Mouse (Mus musculus) kidney, postnatal 0 days (tissue): ENCODE results near the gene Zbtb21. TPM values are rescaled to one million over a fixed set of nuclear protein-coding genes. Genes with fewer than 3 reads are reported as not detected.

Experiments used
- ATAC-seq: fragments of 200-750 bp; cut with Nextera tagmentation; replicated peaks from 2 replicates; pipeline ENCODE4 v1.8.0; 2017; ENCODE audit warnings: low read depth, moderate number of reproducible peaks, moderate TSS enrichment, moderate library complexity; ENCODE audit not compliant: low FRiP score
- DNase-seq: peaks from one replicate; pipeline ENCODE4 v3.0.0-alpha.2; 2016; ENCODE audit warnings: low spot score
- H3K27ac ChIP-seq: fragments of 300-500 bp; sonication (generic); 2 replicates; pipeline ENCODE4 v1.5.1; 2014; ENCODE audit warnings: mild to moderate bottlenecking
- H3K27me3 ChIP-seq: fragments of 300-500 bp; sonication (generic); 2 replicates; pipeline ENCODE4 v1.6.1; 2014; ENCODE audit warnings: low read length, mixed read lengths; ENCODE audit not compliant: insufficient read depth
- H3K36me3 ChIP-seq: fragments of 300-500 bp; sonication (generic); 2 replicates; pipeline ENCODE4 v1.6.1; 2014; ENCODE audit warnings: low read length, mixed read lengths; ENCODE audit not compliant: insufficient read depth
- H3K4me1 ChIP-seq: fragments of 300-500 bp; sonication (generic); replicated peaks from 2 replicates; pipeline ENCODE4 v1.6.1; 2014; ENCODE audit warnings: antibody characterized with exemption, low read length, mixed read lengths; ENCODE audit not compliant: insufficient read depth
- H3K4me2 ChIP-seq: fragments of 300-500 bp; sonication (generic); 2 replicates; pipeline ENCODE4 v1.6.1; 2014; ENCODE audit warnings: mild to moderate bottlenecking, low read length, moderate library complexity, mixed read lengths
- H3K4me3 ChIP-seq: fragments of 300-500 bp; sonication (generic); replicated peaks from 2 replicates; pipeline ENCODE4 v1.5.1; 2014; ENCODE audit warnings: low read depth, low read length
- H3K9ac ChIP-seq: fragments of 300-500 bp; sonication (generic); 2 replicates; pipeline ENCODE4 v1.6.1; 2014; ENCODE audit warnings: low read depth, low read length
- H3K9me3 ChIP-seq: fragments of 300-500 bp; sonication (generic); replicated peaks from 2 replicates; pipeline ENCODE4 v1.6.1; 2016; ENCODE audit warnings: low read length, inconsistent platforms, mixed read lengths
- CTCF ChIP-seq: IDR thresholded peaks from 2 replicates; pipeline ENCODE4 v1.5.1; 2016; ENCODE audit warnings: antibody characterized with exemption, low read depth, mild to moderate bottlenecking, moderate library complexity
- WGBS: fragments of 180-500 bp; shearing (Covaris S2); extraction: QIAGEN DNeasy Blood & Tissue Kit; methylation state at CpG from one replicate; pipeline ENCODE4 v1.1.7; 2014; 5-methylcytosine and 5-hydroxymethylcytosine counted together
- polyA plus RNA-seq: library from polyadenylated mRNA; unstranded; fragments of >200 nt; fragmentation: Nextera tagmentation; extraction: Ambion mirVana; gene quantifications from 2 replicates; pipeline ENCODE4 v1.2.1, GENCODE M21; 2015

Zbtb21 gene
- polyA plus RNA-seq, 1 experiment from 2014 or later = 8.6 TPM

DNA sequence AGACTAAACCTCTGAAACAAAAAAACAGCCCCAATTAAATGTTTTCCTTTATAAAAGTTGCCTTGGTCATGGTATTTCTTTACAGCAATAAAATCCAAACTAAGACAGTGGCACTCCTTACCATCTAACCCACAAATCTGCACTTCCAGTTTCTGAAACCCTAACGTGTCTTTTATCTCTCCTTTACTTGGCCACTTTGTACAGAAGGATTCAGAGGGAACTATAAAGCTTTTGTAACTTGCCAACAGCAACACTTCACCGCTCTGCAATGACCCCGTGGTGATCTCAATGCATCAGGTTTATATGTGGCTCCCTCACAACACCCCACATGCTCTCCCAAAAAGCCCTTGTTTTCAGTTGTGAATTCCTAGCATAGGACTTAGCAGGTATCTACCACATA is 2.1 kb downstream of the Zbtb21 start:
- Histone ChIP-seq H3K4me3 (no peak overlapping the region), H3K27me3 (no peaks in the 10 kb centered on the region), H3K4me1 (peaks cover 6% of the 10 kb centered on the region; the same call in 1 of the 2 replicates), H3K4me2 (no peak overlapping the region), H3K9me3 (no peaks in the 10 kb centered on the region), H3K36me3 (peaks cover 5% of the 10 kb centered on the region; the same call in 1 of the 2 replicates), H3K27ac (no peak overlapping the region), H3K9ac (no peak overlapping the region)
- ATAC-seq = no peak
- DNase-seq = no peak
- TF ChIP-seq CTCF = no peak
- WGBS = 85% methylated on average over 3 of the region's 3 CpGs

GRCm38 (mm10) chr16:97958401-97958973 is 3.9 kb downstream of the Zbtb21 start:
- Histone ChIP-seq H3K4me2 (no peak overlapping the region), H3K36me3 (peaks cover 5% of the 10 kb centered on the region; the same call in 1 of the 2 replicates), H3K9ac (no peak overlapping the region), H3K4me3 (no peak overlapping the region), H3K9me3 (no peaks in the 10 kb centered on the region), H3K27ac (no peak overlapping the region), H3K27me3 (no peaks in the 10 kb centered on the region), H3K4me1 (peaks cover 6% of the 10 kb centered on the region; the same call in 1 of the 2 replicates)
- TF ChIP-seq CTCF = no peak
- no peak for DNase-seq
- no peak for ATAC-seq

DNA sequence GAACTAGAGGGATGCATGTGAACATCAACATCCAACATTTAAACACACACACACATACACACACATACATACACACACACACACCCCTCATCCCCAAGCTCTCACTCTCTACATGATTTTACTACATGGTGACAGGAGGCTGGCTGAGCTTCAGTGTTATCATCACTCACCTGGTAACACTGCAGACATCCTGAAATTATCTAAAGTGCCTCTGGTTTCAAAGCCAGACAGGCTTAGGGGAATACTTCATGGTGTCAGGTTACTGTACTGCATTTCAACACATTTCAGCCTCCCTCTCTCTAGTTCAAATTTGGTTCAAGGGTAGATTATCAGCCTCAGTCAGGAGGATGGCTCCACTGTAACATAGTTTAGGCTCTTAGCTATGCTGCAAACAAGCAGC is 4.8 kb downstream of the Zbtb21 start:
- Histone ChIP-seq H3K9me3 (no peaks in the 10 kb centered on the region), H3K27me3 (no peaks in the 10 kb centered on the region), H3K4me3 (no peak overlapping the region), H3K4me2 (no peak overlapping the region), H3K9ac (no peak overlapping the region), H3K36me3 (peaks cover 8% of the 10 kb centered on the region; the same call in 1 of the 2 replicates), H3K27ac (no peak overlapping the region), H3K4me1 (peaks cover 6% of the 10 kb centered on the region; the same call in 1 of the 2 replicates)
- no peak for TF ChIP-seq CTCF
- ATAC-seq = no peak
- no peak for DNase-seq

DNA sequence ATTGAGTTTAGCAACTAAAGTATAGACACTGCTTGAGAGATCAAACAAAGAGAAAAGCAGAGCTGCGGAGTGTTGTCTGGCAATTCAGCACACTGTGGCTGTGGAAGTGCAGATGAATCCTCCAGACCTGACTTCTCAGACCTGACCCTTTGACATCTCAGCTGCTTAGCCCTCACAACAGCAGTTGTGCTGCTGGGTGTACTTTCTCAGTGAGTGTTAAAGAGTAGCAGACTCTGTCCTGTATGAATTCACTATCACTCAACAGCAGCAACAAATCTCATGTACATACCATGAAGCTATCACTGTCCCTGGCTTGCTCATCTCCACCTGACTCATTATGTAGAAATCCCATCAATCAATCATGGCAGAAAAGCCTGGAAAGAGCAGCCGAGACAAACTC is 6.4 kb downstream of the Zbtb21 start:
- no peak for DNase-seq
- 76% methylated on average over 2 of the region's 2 CpGs for WGBS
- Histone ChIP-seq H3K4me3 (no peak overlapping the region), H3K9ac (no peak overlapping the region), H3K4me1 (peaks cover 6% of the 10 kb centered on the region; the same call in 1 of the 2 replicates), H3K4me2 (no peak overlapping the region), H3K36me3 (peaks cover 24% of the 10 kb centered on the region), H3K27ac (no peak overlapping the region), H3K9me3 (no peaks in the 10 kb centered on the region), H3K27me3 (no peaks in the 10 kb centered on the region)
- no peak for TF ChIP-seq CTCF
- ATAC-seq = no peak

GRCm38 (mm10) chr16:97953300-97953699 is 9.1 kb downstream of the Zbtb21 start:
- no peaks in the 10 kb centered on the region for H3K4me1 ChIP-seq
- H3K27ac ChIP-seq = no peak overlapping the region
- 90% methylated on average over 2 of the region's 2 CpGs for WGBS
- H3K4me2 ChIP-seq = no peak overlapping the region
- H3K4me3 ChIP-seq = no peak overlapping the region
- no peaks in the 10 kb centered on the region for H3K9me3 ChIP-seq
- no peak for TF ChIP-seq CTCF
- no peak overlapping the region for H3K9ac ChIP-seq
- no peak for DNase-seq
- no peak for ATAC-seq
- no peaks in the 10 kb centered on the region for H3K27me3 ChIP-seq
- peaks cover 41% of the 10 kb centered on the region for H3K36me3 ChIP-seq

DNA sequence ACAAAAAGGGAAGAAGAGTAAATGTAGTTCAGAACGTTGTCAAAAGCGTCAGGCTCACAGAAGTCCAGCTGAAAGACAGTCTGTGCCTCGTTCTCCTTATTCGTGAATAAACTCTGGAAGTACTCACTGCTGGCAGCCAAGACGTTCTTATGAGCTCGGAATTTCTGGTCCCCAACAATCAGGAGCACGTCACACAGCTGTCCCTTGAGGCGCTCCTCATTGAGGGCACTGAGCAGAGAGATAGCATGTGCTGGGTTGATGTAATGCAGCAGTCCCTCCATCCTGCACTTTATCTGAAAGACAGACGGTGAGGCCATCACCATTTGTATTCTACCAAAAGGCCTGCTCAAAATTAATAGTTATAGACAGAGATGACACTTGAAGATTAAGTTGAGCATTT is 9.6 kb downstream of the Zbtb21 start:
- no peak overlapping the region for H3K9ac ChIP-seq
- no peak overlapping the region for H3K4me2 ChIP-seq
- H3K4me3 ChIP-seq = no peak overlapping the region
- no peak for DNase-seq
- no peak overlapping the region for H3K27ac ChIP-seq
- no peak for ATAC-seq
- 90% methylated on average over 9 of the region's 9 CpGs for WGBS
- no peaks in the 10 kb centered on the region for H3K4me1 ChIP-seq
- H3K9me3 ChIP-seq = no peaks in the 10 kb centered on the region
- peaks cover 41% of the 10 kb centered on the region for H3K36me3 ChIP-seq
- no peaks in the 10 kb centered on the region for H3K27me3 ChIP-seq
- no peak for TF ChIP-seq CTCF

- no peak overlapping the region for H3K9ac ChIP-seq
- H3K27me3 ChIP-seq = no peaks in the 10 kb centered on the region
- H3K4me2 ChIP-seq = no peak overlapping the region
- no peak overlapping the region for H3K27ac ChIP-seq
- peaks cover 41% of the 10 kb centered on the region for H3K36me3 ChIP-seq
- no peaks in the 10 kb centered on the region for H3K9me3 ChIP-seq
- ATAC-seq = no peak
- DNase-seq = no peak
- TF ChIP-seq CTCF = no peak
- 93% methylated on average over 4 of the region's 4 CpGs for WGBS
- H3K4me3 ChIP-seq = no peak overlapping the region
- H3K4me1 ChIP-seq = no peaks in the 10 kb centered on the region
Observed at GRCm38 (mm10) chr16:97952371-97952770, 10.1 kb downstream of the Zbtb21 start.
